Mouse (Mus musculus) CH12.LX (cell line): Measurements from ENCODE around the gene Rnf144b.

Experiments
- CTCF ChIP-seq, 2 experiments: IDR thresholded peaks in 1 of 2; conservative IDR thresholded peaks in 1 of 2; 2 replicates each; pipeline ENCODE4 v1.5.1; 2011 to 2012; ENCODE audit warnings: low read depth in 2 of 2, low read length in 2 of 2, improper control_type of control experiment in 1 of 2, inconsistent platforms in 1 of 2, mild to moderate bottlenecking in 1 of 2, moderate library complexity in 1 of 2
- EP300 ChIP-seq: IDR thresholded peaks from 2 replicates; pipeline ENCODE4 v1.6.1; 2011; ENCODE audit warnings: low read length, improper control_type of control experiment
- HCFC1 ChIP-seq: IDR thresholded peaks from 2 replicates; pipeline ENCODE4 v1.6.1; 2012; ENCODE audit warnings: low read depth, mild to moderate bottlenecking, inconsistent platforms, low read length, improper control_type of control experiment
- IRF4 ChIP-seq: IDR thresholded peaks from 2 replicates; pipeline ENCODE4 v1.6.1; 2014; ENCODE audit warnings: low read depth, mild to moderate bottlenecking, inconsistent platforms, low read length, improper control_type of control experiment
- MAX ChIP-seq: IDR thresholded peaks from 2 replicates; pipeline ENCODE4 v1.6.1; 2011; ENCODE audit warnings: low read length, improper control_type of control experiment
- MAZ ChIP-seq: IDR thresholded peaks from 2 replicates; pipeline ENCODE4 v1.6.1; 2012; ENCODE audit warnings: low read depth, mild to moderate bottlenecking, inconsistent platforms, low read length, improper control_type of control experiment, moderate library complexity
- MEF2A ChIP-seq: IDR thresholded peaks from 2 replicates; pipeline ENCODE4 v1.6.1; 2014; ENCODE audit warnings: low read depth, mild to moderate bottlenecking, inconsistent platforms, low read length, improper control_type of control experiment, borderline replicate concordance
- PAX5 ChIP-seq: IDR thresholded peaks from 2 replicates; pipeline ENCODE4 v1.6.1; 2012; ENCODE audit warnings: low read length, inconsistent platforms, mixed read lengths
- POLR2A ChIP-seq: IDR thresholded peaks from 2 replicates; pipeline ENCODE4 v1.6.1; 2011; ENCODE audit warnings: low read depth, mild to moderate bottlenecking, improper control_type of control experiment, low read length
- TBP ChIP-seq: conservative IDR thresholded peaks from 2 replicates; pipeline ENCODE4 v1.6.1; 2011; ENCODE audit warnings: low read depth, low read length, improper control_type of control experiment
- USF1 ChIP-seq: IDR thresholded peaks from 2 replicates; pipeline ENCODE4 v1.6.1; 2014; ENCODE audit warnings: low read depth, mild to moderate bottlenecking, inconsistent platforms, low read length, improper control_type of control experiment

GRCm38 (mm10) chr13:47088433-47088832 is 34.0 kb upstream of the Rnf144b start:
- TF ChIP-seq CTCF (conservative IDR thresholded peaks at IDR 0.05 in 1 of 2, IDR thresholded peaks at IDR 0.05 in 1 of 2; ENCODE audit: low read depth in 2 of 2, low read length in 2 of 2), result no peak
- no peak for TF ChIP-seq POLR2A
- TF ChIP-seq MAX, result no peak
- TF ChIP-seq PAX5, result no peak
- TF ChIP-seq EP300, result no peak
- TF ChIP-seq MAZ, result no peak
- no peak for TF ChIP-seq IRF4
- TF ChIP-seq USF1, result no peak
- no peak for TF ChIP-seq HCFC1
- no peak for TF ChIP-seq MEF2A
- TF ChIP-seq TBP, result no peak
